Mouse (Mus musculus) CD4-positive, CD25-positive, alpha-beta regulatory T cell, adult 4 months (primary cell): Measurements from ENCODE around the gene Gm27021. TPM values are rescaled to one million over a fixed set of nuclear protein-coding genes. Genes with fewer than 3 reads are reported as not detected.

Experiments used
- ATAC-seq: one replicate; pipeline ENCODE4 v1.8.0; 2017
- polyA plus RNA-seq, 2 experiments: library from polyadenylated mRNA; unstranded; fragments of 100-300 nt; shearing (Covaris generic); gene quantifications; one replicate each; pipeline ENCODE4 v1.2.1; 2017

Gm27021 gene
- polyA plus RNA-seq, 2 experiments from 2014 or later: not detected

DNA sequence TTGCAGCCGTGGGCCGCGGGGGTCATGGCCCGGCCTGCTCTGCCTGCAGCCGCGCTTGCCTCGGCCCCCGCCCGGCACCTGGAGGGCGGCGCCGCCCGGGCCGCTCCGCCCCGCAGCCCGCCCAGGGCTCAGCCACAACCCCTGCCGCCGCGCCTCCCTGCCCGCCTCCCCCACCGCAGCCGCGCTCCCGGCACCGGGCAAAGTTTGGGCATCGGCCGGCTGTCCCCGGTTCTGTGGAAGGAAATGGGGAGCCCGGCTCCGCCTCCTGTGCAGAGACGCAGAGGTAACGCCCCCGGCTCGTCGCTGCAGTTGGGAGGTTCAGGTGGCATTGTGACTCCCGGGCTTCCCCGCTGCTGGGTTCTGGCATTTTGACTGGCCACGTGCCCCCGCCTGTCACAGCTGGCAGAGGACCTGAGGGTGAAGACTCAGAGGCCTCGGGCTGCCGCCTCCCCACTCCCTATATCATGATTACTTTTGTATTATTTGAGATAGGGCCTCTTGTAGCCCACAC is 33.5 kb downstream of the Gm27021 start:
- ATAC-seq: peak; percentile 87

DNA sequence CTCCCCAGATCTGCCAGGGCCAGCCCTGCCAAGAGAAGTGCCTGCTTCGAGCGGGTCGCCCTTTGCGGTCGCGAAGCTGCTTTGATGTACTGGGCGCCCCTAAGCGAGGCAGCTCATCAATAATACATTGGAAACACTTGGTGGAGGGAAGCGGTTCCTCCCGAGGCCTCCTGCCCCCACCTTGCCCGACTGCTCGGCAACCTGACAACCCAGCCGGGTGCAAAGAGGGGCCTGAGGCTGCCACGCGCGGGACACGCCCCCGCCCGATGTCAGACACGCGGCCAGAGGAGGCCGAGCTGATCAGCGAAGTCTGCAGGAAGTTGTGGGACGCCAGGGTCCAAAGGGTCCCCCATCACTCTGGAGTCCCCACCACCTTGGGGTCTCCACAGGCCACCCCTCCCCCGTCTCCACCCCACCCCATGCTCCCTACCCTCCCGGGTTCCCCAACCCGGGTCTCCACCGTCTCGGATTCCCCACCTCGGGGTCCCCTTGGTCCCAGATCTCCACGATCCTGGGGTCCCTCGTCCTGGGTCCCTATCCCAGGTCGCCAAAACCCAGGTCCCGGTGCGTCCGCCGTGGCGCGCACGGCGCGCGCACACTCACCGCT is 34.1 kb downstream of the Gm27021 start:
- no peak for ATAC-seq

DNA sequence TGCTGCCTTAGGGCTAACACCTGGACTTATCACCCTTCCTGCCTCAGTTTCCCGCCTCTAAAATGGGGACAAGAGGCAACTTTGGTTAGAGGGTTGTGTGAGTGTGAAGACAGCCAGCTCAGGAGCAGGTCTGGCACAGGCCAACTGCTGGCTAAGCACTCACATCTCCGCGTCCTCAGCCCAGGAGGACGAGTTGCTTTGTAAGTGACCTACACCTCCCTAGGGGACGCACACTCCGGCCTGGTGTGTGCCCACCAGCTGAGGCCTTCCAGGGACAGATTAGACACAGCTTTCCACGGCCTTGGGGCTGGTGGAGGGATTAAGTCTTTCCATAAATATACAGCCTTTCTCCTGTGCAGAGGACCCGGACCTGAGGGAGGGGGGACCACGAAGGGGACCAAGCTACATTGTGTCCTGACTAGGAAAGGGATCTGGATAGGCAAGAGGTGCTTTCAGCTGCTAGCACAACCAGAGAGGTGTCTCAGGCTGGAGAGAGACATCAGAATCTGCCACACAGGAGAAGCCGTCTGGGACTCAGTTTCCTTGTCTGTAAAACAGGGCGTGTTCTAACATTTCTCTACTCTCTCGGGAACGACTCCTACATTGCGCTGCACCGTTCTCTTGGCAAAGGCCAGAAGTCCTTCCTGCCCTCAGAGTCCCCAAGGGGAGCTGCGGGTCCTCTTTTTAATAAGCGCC is 34.8 kb downstream of the Gm27021 start:
- no peak for ATAC-seq

DNA sequence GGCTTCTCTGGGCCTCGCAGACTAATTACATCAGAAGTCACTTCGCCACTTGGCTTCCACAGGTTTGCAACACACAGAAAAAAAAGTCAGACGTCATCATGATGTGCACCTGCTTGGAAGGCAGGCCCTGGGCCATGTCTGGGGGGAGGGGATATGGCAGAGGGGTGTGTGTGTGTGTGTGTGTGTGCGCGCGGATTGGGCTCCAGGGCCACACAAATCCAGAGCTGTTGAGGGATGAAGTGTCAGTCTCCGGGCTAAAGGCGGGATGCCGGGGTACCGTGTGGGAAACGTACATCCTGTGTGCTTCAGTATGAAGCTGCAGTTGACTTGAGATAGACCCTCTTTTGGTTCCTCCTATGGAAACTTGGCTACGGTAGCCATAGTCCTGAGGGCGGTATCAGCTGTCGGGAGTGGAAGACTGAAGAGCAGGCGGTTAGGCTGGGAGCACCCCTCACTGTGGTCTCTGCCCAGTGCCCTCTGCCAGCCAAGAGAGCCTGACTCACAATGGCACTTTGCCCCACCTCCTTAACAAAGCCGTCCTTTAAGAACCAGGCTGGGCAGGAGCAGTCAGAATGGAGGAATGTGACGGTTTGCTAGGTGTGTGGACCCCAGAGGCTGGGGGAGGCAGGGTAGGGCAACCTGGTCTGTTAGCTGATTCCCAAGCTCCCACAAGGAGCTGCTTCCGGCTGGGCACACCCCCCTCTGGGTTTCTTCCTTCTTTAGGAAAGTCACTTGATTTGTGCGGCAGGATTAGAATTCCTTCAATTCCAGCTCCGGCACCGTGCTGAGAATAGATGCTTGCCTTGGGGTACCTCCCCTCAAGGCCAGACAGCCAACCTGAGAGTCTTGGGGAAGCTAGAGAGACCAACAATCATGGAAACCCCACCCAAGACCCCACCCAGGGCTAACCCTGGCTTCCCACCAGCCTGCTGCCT is 36.2 kb downstream of the Gm27021 start:
- no peak for ATAC-seq

DNA sequence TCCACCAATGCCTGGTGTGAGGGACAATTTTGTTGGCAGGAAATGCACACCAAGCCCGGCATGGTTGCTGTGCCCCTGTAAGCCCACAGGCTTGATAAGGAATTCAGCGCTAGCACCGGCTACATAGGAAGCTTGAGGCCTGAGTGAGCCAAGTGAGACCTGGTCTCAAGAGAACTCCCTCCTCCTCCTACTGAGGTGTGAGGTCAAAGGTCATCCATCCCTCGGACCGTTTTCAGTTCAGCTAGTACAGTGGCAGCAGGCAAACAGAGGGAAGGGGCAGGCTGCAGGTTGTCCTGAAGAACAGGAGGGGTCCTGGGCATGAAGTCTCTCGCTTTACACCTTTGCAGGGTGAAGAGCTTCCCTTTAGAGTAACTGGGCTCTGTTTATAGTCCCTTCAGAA is 37.0 kb downstream of the Gm27021 start:
- ATAC-seq: no peak

DNA sequence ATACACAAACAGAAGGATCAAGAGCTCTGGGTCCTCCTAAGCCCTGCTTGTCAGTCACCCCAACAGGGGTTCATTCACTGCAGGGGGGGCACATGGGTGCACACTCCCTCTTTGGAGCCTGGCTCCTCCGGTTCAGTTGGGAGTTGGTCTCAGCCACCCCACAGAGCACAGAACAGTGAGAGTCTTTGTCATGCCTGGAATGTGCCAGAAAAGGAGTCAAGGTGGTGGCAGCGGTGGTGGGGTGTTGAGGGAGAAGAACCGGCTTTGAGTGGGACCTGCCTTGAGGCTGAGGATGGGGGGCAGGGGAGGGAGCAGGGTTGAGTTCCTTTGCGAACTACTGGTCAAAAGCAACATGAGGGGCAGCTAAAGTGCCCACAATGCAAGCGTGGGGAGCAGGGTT is 37.8 kb downstream of the Gm27021 start:
- no peak for ATAC-seq

DNA sequence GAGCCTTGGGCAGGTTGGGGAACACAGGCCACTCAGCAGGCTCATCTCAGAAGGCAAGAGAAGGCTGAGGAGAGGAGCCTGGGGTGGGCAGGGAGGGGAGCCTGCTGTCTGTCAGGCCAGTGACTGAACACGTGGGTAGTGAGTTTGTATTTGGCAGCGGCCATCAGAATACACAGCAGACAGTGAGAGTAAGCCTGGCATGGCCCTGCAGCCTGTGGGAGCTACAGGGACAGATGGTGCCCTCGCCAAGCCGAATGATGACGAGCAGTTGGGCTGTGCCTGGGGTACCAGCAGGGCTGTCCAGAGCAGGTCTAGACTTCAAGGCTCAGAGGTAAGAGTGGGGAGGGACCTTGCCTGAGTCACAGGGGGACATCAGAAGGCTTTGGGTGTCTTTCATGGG is 40.6 kb downstream of the Gm27021 start:
- no peak for ATAC-seq

DNA sequence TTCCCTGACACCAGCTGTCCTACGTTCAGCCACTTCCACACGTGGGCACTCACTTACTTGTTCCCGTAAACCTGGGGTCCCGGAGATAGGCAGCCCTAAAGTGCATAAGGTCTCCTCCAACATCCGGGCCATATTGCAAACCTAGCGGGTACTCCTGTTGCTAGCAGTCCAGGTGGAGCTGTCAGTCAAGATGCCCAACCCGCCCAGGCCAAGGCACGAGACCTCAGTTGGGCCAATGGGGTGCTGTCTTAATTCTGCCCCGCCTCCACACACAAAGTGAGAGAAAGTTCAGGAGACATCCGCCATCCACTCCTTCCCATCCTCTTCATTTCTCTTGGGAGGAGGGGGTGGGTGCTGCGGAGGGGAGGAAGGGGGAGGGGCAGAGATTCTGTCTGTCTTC is 41.4 kb downstream of the Gm27021 start:
- no peak for ATAC-seq

DNA sequence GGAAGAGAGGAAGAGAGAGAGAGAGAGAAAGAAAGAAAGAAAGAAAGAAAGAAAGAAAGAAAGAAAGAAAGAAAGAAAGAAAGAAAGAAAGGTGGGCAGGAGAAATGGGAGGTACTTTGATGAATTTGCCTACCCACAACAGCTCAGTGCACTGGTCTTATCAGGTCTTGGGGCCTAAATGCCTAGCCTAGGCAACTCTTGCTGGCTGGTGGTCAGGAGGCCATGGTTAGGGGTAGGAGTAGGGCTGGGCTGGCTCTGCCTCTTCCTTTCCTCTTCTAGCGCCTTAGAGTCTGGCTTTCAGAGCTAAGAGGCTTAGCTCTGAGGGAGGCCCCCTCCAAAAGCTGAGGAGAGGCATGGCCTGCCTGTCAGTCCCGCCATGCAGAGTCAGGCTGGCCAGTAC is 44.3 kb downstream of the Gm27021 start:
- no peak for ATAC-seq

DNA sequence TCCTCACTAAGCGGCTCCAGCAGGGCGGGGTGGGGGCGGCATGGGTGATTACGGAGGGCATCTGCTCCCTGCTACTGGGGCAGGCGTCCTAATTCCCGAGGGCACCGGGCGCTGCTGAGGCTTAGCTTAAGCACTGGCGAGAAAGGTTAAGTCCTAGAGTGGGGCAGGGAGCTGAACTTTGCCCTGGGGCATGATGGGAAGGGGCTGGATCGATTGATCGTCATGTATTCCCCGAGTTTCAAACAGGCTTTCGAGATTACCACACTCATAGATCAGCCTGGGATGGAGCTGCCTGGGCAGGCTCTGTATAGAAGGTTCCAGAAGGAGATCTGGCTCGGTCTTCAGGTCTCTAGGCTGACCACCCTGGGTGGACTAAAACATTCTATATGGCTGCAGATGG is 45.7 kb downstream of the Gm27021 start:
- no peak for ATAC-seq

DNA sequence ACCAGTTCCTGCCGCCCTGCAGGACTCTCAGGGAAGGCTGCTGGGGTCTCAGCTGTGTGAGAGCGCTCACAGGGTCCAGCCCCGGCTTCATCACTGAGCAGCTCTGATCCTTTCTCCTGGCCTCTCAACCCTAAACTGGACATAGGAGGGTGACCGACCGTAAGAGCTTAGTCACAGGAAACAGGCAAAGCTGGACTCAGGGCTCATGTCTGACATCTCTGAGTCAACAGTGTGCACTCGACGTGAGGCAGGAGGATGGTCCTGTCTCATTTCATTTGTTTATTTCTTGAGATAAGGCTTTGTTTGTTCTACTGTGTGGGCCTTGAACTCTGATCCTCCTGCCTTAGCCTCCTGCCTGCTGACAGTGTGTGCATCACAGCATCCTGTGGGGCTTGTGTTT is 47.4 kb downstream of the Gm27021 start:
- no peak for ATAC-seq

DNA sequence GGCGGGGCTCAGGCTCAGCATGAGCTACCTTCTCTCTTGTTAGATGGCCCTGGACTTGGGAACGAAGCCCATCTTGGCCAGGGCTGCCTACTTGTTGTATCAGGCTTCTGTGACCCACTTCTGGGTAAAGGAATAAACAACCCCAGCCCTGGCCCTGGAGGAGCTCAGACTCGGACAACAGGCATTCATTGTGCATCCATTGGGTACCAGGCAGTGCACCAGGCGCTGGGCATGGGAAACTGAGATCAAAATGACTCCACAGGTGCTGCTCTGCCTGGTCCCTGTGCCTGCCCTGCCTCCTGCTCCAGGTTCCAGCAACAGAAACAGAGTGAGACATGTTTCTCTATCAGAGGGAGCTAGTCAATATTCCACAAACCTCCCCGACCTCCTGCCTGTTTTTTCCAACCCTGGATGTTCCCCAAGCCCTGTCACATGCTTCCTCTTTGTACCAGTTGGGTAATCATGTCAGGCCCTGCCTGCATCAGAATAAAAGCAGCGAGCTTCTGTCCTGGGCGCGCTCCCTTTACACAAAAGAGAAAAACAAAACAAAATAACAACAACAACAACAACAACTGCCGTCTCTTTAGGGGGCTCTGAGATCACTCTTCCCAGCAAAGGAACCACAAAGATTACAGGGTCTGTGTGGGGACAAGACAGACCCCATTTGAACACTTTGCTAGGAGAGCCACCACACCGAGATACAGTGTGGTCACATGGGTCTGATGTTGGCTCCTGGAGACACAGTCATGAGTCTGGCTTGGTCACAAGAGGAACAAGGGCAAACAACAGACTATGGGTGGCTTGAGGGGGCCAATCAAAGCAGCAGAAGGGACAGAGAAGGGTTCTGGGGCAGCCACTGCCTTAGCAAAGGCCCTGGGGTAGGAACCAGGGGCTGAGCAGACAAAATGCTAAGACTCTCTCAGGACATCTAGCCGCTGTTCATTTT is 48.4 kb downstream of the Gm27021 start:
- ATAC-seq: no peak

DNA sequence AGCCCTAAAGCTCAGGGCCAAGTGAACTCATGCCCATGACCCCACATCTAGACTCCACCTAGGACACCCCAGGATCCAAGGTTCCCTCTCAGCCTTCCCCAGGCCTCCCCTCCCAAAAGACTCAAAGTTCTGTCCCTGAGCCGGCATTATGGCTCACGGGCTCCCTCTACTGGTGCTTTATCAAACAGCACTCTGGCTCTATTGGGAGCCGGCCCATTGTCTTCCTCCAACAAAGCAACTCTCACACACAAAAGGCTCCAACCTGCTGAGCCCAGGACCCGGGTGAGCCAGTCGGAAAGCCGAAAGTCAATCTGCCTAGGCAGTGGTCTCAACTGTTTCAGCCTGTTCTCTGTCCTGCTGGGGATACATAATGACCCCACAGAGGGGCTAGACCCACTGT is 49.8 kb downstream of the Gm27021 start:
- peak; percentile 80 for ATAC-seq

DNA sequence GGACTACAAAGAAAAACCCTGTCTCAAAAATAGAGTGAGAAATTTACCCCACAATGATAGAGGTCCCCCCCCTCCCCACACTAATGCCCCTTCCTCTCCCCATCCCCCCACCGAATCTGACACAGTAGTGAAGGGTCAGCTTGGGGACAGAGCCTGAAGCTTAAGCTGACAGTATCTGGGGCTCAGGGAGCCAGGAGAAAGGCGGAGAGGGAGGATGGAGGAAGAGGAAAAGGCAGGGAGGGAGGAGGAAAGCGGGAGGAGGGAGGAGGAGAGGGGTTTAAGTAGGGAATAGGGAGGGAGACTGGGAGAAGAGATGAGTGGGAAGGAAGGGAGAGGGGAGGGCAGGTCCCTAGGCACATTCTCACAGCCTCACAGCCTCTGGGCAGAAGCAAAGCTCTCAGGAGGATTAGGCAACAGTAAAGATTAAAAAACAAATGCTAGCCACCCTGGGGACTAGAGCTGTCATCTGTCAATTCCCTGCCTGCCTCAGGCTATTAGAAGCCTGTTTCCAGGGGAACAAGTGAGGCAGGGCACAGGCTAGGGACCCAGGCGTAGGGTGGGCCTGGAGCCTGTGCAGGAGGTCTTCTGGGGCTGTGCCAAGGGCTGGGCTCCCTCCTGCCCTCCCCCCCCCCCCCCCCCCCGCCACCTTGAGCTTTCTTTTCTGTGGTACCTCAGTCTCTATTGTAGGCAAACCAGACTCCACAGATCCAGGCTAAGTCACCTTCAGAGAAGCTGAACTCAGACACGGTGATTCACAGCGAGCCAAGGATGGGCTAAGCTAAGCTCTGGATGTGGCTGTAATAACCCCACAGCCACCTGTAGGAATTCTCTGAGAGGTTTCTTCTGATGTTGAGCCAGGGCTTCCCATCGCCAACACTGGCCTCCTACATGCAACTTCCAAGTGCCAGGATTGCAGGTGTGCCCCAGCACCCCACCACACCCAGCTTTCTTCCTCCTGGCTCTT is 50.9 kb downstream of the Gm27021 start:
- no peak for ATAC-seq

DNA sequence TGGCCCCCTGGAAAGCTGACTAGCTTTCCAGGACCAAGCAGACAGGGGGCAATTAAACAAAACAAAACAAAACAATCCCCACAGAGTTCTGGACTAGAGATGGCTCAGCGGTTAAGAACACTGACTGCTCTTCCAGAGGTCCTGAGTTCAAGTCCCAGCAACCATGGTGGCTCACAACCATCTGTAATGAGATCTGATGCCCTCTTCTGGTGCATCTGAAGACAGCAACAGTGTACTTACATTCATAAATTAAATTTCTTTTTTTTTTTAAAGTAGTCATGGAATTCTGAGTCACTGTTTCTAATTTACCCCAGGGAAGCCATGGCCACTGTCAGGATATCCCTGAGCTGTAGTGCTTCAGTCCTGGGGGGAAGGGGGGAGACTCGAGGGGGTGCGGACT is 53.4 kb downstream of the Gm27021 start:
- ATAC-seq: no peak

DNA sequence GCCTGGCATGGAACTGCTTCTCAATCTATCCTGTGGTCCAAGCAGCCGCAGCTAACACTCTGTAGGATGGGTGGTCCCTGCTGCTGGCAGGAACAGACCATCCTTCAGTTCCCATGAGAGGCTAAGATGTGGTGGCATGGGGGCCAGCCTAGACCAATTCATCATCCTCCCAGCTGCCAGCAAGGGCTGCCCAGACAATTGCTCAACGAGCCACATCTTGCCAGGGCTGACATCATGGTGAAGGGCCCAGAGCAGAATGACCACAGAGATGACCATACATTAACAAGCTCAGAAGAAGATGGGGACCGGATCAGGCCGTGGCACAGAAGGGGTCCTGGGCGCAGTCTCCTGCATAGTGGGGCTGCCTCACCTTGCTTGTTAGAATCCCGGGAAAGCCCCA is 57.1 kb downstream of the Gm27021 start:
- ATAC-seq: no peak

DNA sequence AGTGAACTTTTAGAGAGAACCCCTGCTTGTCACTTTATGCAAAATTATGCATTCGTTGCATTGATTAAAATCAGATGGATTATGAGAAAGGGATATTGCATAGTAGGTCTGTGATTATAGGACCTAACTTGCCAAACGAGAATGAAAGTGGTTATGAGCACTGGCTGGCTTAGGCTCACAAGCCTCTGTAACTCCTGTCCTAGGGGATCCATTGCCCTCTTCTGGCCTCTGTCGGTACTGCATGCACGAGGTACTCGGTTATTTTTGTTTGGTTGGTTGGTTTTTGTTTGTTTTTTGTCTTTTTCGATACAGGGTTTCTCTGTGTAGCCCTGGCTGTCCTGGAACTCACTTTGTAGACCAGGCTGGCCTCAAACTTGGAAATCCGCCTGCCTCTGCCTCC is 60.0 kb downstream of the Gm27021 start:
- ATAC-seq: peak; percentile 75

DNA sequence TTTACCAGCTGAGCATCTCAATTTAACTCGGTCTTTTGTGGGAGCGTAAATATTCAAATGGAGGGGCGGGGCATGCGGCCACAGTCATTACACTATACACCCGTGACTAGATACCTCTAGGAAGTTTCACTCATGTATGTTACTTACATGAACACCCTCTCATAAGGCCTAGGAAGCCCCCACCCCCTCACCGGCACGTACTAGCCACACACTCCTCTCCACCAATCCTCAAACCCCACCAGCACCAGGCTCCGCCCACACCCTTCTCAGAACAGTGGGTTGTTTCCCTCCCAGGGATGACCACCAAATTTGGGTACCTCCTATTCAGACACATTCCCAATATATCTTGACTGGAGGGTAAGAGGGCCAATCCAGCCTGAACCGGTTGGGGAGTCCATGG is 60.4 kb downstream of the Gm27021 start:
- ATAC-seq: no peak

DNA sequence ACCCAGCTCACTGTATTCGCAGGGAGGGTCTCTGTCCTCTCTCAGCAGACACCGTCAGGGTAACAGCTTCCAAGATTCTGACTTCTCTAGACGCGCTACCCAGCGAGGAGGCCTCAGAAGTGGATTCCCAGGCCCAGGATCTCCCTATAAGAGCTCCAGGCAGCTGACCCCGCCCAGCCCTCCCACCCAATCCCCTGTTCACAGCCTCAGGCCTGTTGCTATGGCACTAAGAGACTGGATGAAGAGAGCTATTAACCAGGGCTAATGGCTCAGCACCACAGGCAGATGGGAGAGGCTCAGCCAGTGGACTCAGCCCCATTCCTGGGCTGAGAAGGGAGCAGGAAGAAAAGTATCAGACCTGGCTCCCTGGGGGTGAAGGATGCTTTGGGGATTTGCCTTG is 65.2 kb downstream of the Gm27021 start:
- no peak for ATAC-seq

DNA sequence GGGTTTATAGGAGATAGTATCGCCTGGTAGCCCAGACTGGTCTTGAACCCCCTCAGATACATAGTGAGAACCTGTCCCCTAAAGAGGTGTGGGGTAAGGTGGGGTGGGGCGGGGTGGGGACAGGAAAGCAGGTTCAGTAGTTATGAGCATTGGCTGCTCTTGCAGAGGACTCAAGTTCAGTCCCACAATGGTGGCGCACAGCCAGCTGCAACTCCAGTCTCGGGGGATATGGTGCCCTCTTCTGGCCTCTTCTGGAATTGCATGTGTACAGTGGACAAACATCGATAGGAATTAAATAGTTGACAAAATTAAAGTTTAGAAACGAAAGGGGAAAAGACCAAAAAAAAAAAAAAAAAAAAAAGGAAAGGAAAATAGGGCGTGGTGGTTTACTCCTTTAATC is 68.4 kb downstream of the Gm27021 start:
- ATAC-seq: no peak

DNA sequence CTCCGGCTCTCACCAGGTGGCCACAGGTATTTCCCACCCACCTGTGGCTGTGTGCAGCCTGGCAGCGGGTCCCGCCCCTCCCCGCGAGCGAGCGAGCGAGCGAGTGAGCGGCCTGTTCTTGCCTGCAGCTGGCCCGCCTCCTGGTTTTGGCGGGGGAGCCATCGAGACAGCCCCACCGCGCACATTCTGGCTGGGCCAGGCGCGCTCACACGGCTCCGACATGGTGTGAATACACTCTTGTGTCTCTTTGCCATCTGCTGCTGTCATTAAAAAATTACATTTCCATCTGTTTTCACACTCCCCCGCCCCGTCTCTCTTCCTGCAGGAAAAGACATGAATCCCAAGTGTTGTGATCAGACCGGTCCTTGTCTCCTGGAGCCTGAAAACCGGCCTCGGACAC is 69.3 kb downstream of the Gm27021 start:
- ATAC-seq: no peak
